Mouse (Mus musculus): ENCODE results near the gene Krtap5-2.
"Not testable (repeated sequence)": the region's sequence is repeated elsewhere in the genome, so short reads cannot be mapped to it uniquely, and the experiment has no call there.

The Krtap5-2 gene

GRCm38 (mm10) chr7:142175905-142176304 lies at the start of gene Krtap5-2:
Gene Krtap5-2, minus strand, starts transcription at chr7:142176005.
- DNase-seq: not testable (repeated sequence)

- no peak for DNase-seq
Measured at GRCm38 (mm10) chr7:142224518-142224917, 48.7 kb upstream of the Krtap5-2 start.

- not testable (repeated sequence) for DNase-seq
Measured at GRCm38 (mm10) chr7:142212136-142212535, 36.3 kb upstream of the Krtap5-2 start.

GRCm38 (mm10) chr7:142211559-142211958 lies 35.8 kb upstream of the Krtap5-2 start, which contains the start of gene Gm7579:
Gene Gm7579, plus strand, starts transcription at chr7:142211859.
- no peak for DNase-seq

GRCm38 (mm10) chr7:142206891-142207290 lies 31.1 kb upstream of the Krtap5-2 start:
- DNase-seq: not testable (repeated sequence)

GRCm38 (mm10) chr7:142205488-142205887 lies 29.7 kb upstream of the Krtap5-2 start:
- no peak for DNase-seq

- DNase-seq: no peak
Measured at GRCm38 (mm10) chr7:142201064-142201463, 25.3 kb upstream of the Krtap5-2 start, which contains the start of gene Krtap5-3. Gene Krtap5-3, plus strand, starts transcription at chr7:142201364.

GRCm38 (mm10) chr7:142198748-142199147 lies 22.9 kb upstream of the Krtap5-2 start:
- no peak for DNase-seq

GRCm38 (mm10) chr7:142190289-142190688 lies 14.5 kb upstream of the Krtap5-2 start, which contains the start of gene Gm10153:
Gene Gm10153, minus strand, starts transcription at chr7:142190389.
- no peak for DNase-seq

- DNase-seq: no peak
Measured at GRCm38 (mm10) chr7:142188156-142188555, 12.4 kb upstream of the Krtap5-2 start.

GRCm38 (mm10) chr7:142181021-142181420 lies 5.2 kb upstream of the Krtap5-2 start:
- no peak for DNase-seq

- DNase-seq: no peak
Measured at GRCm38 (mm10) chr7:142178685-142179084, 2.9 kb upstream of the Krtap5-2 start.

- no peak for DNase-seq
Measured at GRCm38 (mm10) chr7:142169836-142170235, 6.0 kb downstream of the Krtap5-2 start.

GRCm38 (mm10) chr7:142165639-142166038 lies 10.2 kb downstream of the Krtap5-2 start, which contains the start of gene Gm4553:
Gene Gm4553, minus strand, starts transcription at chr7:142165739.
- DNase-seq: not testable (repeated sequence)

- no peak for DNase-seq
Measured at GRCm38 (mm10) chr7:142159366-142159765, 16.4 kb downstream of the Krtap5-2 start.

- DNase-seq: not testable (repeated sequence)
Measured at GRCm38 (mm10) chr7:142157013-142157412, 18.8 kb downstream of the Krtap5-2 start, which contains the start of gene Gm29735. Gene Gm29735, minus strand, starts transcription at chr7:142157113.

- DNase-seq: no peak
Measured at GRCm38 (mm10) chr7:142155308-142155707, 20.5 kb downstream of the Krtap5-2 start.

GRCm38 (mm10) chr7:142152191-142152590 lies 23.6 kb downstream of the Krtap5-2 start:
- DNase-seq: no peak

- no peak for DNase-seq
Measured at GRCm38 (mm10) chr7:142148633-142149032, 27.2 kb downstream of the Krtap5-2 start.

GRCm38 (mm10) chr7:142146033-142146432 lies 29.8 kb downstream of the Krtap5-2 start:
- DNase-seq: peak in 1 of 2 experiments; percentile 53

- no peak for DNase-seq
Measured at GRCm38 (mm10) chr7:142145413-142145940, 30.3 kb downstream of the Krtap5-2 start.

GRCm38 (mm10) chr7:142144507-142144906 lies 31.3 kb downstream of the Krtap5-2 start, which contains the start of gene Gm45337:
Gene Gm45337, minus strand, starts transcription at chr7:142144607.
- DNase-seq: no peak

GRCm38 (mm10) chr7:142143506-142144010 lies 32.2 kb downstream of the Krtap5-2 start:
- not testable (repeated sequence) for DNase-seq

GRCm38 (mm10) chr7:142140696-142141095 lies 35.1 kb downstream of the Krtap5-2 start:
- no peak for DNase-seq
